Mouse (Mus musculus): ENCODE results near the gene Snapc3. TPM values are rescaled to one million over a fixed set of nuclear protein-coding genes. Genes with fewer than 3 reads are reported as not detected.
A peak's percentile ranks its signal among the peaks of the same experiment; 100 is the strongest.

The Snapc3 gene
- polyA plus RNA-seq, 1 experiment from 2014 or later, result 43.6 TPM

DNA sequence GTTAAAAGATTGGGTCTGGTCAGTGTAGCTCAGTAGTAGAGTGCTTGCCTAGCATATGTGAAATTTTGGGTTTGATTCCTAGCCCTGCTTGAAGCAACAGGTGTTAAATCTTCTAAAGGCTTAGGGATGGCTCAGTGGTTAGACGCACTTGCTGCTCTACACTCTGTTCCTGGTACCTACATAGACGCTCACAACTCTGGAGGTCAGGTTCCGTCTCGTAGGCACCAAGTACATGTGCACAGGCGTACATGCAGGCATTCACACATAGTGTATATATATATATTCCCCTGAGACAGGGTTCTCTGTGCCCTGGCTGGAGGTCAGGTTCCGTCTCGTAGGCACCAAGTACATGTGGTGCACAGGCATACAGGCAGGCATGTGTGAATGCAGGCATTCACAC lies 9.6 kb downstream of the Snapc3 start:
- Histone ChIP-seq H3K4me3 (no peak overlapping the region), H3K9me3 (no peaks in the 10 kb centered on the region), H3K27ac (no peak overlapping the region), H3K36me3 (peaks cover 80% of the 10 kb centered on the region), H3K27me3 (ENCODE audit: insufficient read depth, poor library complexity, severe bottlenecking) (no peaks in the 10 kb centered on the region), H3K4me1 (no peaks in the 10 kb centered on the region)
- no peak for DNase-seq (ENCODE audit: low spot score)
- 96% methylated on average over 7 of the region's 7 CpGs for WGBS

DNA sequence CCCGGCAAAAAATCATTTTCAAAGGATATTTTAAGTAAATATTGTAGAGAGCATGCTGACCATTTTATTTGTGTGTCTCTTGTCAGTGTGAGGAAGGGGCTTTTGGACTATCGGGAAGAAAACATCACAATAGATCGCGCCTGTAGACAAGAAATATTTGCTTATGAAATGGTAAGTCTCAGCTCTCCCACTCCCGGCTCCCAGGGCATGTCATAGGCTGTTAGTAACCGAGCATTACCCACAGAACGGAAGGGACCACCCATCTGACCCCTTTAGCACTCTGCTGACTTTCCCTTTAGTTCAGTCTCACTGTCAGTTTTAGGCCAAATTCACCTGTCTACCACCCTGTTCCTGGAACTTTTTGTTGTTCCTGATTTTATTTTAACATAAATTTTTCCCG lies 10.2 kb downstream of the Snapc3 start:
- no peaks in the 10 kb centered on the region for H3K4me1 ChIP-seq
- no peak overlapping the region for H3K27ac ChIP-seq
- DNase-seq (ENCODE audit: low spot score), result no peak
- H3K27me3 ChIP-seq (ENCODE audit: insufficient read depth, poor library complexity, severe bottlenecking), result no peaks in the 10 kb centered on the region
- H3K36me3 ChIP-seq, result peaks cover 79% of the 10 kb centered on the region
- 93% methylated on average over 8 of the region's 8 CpGs for WGBS
- no peaks in the 10 kb centered on the region for H3K9me3 ChIP-seq
- H3K4me3 ChIP-seq, result no peak overlapping the region

DNA sequence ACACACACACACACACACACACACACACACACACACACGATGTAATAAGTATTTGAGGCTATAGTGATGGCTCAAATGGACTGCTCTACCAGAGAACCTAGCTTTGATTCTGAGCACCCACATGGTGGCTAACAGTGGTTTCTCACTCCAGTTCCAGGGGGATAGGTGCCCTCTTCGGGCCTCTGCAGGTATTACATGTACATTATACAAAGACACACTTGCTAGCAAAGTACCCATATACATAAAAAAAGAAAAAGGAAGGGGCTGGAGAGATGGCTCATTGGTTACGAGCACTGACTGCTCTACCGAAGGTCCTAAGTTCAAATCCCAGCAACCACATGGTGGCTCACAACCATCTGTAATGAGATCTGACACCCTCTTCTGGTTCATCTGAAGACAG lies 11.3 kb downstream of the Snapc3 start:
- 86% methylated on average over 4 of the region's 4 CpGs for WGBS
- Histone ChIP-seq H3K27me3 (ENCODE audit: insufficient read depth, poor library complexity, severe bottlenecking) (no peaks in the 10 kb centered on the region), H3K4me3 (no peak overlapping the region), H3K27ac (no peak overlapping the region), H3K4me1 (no peaks in the 10 kb centered on the region), H3K36me3 (peaks cover 78% of the 10 kb centered on the region), H3K9me3 (no peaks in the 10 kb centered on the region)
- peak; percentile 27 for DNase-seq (ENCODE audit: low spot score)

DNA sequence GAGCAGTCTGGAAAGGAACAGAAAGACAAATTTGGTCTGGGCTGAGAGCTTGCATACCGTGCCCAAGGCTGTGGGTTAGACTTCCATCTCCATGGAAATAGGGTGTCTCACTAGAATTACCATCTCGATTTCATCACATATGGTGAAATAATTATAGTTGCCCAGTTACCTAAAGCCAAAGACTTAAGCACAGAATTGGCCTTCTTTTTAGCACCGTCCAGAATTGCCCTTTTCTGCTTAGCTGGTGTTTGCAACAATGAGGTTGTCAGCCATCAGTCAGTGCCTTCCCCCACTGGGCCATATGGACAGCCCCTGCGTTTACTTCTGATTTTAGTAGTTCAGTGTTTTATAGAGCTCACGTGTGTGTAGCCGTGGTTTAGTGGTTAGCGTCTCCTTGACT lies 14.4 kb downstream of the Snapc3 start:
- Histone ChIP-seq H3K4me1 (no peaks in the 10 kb centered on the region), H3K4me3 (no peak overlapping the region), H3K27ac (no peak overlapping the region), H3K9me3 (no peaks in the 10 kb centered on the region), H3K36me3 (peaks cover 88% of the 10 kb centered on the region), H3K27me3 (ENCODE audit: insufficient read depth, poor library complexity, severe bottlenecking) (no peaks in the 10 kb centered on the region)
- WGBS, result 94% methylated on average over 7 of the region's 7 CpGs
- peak; percentile 20 for DNase-seq (ENCODE audit: low spot score)

DNA sequence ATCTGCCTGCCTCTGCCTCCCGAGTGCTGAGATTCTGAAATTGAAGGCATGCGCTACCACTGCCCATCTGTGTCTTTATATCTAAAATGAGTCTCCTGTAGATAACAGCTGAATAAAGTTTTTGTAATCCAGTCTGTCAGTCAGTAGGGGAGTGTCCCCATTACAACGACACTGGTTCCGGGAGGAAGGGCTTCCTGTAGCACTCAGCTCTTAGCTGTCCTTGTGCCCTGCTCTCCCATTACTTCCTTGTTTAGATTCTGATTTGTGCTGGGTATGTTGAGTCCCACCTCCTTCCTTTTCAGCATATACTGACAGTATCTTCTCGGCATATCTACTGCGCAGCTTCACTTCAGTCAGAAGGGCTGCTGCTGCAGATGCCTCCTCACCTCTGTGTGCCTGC lies 15.4 kb downstream of the Snapc3 start:
- no peaks in the 10 kb centered on the region for H3K9me3 ChIP-seq
- DNase-seq (ENCODE audit: low spot score), result no peak
- H3K27ac ChIP-seq, result no peak overlapping the region
- H3K4me1 ChIP-seq, result no peaks in the 10 kb centered on the region
- H3K4me3 ChIP-seq, result no peak overlapping the region
- H3K36me3 ChIP-seq, result peaks cover 85% of the 10 kb centered on the region
- H3K27me3 ChIP-seq (ENCODE audit: insufficient read depth, poor library complexity, severe bottlenecking), result no peaks in the 10 kb centered on the region
- WGBS, result 89% methylated on average over 6 of the region's 6 CpGs

DNA sequence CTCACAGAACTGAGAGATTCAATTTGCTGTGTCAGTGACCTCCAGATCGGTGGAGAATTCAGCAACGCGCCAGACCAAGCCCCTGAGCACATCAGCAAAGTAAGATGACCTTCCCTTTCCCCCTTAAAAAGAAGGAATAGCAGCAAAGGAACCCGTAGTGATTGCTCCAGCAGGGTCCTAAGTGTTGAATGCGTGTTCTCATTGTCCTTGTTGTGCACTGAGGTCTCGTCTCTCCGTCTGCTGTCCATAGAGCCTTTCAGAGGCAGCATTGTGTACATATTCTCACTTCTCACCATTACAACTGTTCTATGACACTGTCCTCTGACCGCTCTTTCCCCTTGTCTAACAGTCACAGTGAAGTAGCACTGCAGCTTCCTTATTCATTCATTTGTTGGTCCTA lies 18.9 kb downstream of the Snapc3 start:
- Histone ChIP-seq H3K36me3 (peaks cover 90% of the 10 kb centered on the region), H3K27ac (no peak overlapping the region), H3K4me3 (no peak overlapping the region), H3K27me3 (ENCODE audit: insufficient read depth, poor library complexity, severe bottlenecking) (no peaks in the 10 kb centered on the region), H3K9me3 (no peaks in the 10 kb centered on the region), H3K4me1 (no peaks in the 10 kb centered on the region)
- DNase-seq (ENCODE audit: low spot score), result no peak
- WGBS, result 89% methylated on average over 8 of the region's 8 CpGs

DNA sequence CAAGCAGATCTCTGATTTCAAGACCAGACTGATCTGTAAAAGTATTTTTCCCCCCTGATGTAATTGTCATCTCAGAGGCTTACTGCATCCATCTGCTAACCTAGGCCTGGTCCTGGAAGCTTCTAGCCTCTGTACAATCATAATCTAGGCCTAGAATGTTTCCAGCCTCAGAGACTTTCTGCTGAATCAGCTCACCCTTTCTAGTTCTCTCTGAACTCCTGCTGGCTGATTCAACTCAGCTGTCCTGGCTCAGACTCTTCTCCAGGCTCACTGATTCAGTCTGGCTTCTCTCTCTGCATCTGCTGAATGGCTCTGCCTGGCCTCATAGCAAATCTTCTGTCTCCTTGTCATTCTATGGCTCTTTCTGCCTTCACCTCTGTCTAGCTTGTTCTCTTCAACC lies 20.6 kb downstream of the Snapc3 start:
- DNase-seq (ENCODE audit: low spot score), result no peak
- H3K4me3 ChIP-seq, result no peak overlapping the region
- no peaks in the 10 kb centered on the region for H3K4me1 ChIP-seq
- H3K27me3 ChIP-seq (ENCODE audit: insufficient read depth, poor library complexity, severe bottlenecking), result no peaks in the 10 kb centered on the region
- H3K27ac ChIP-seq, result no peak overlapping the region
- H3K36me3 ChIP-seq, result peaks cover 87% of the 10 kb centered on the region
- no peaks in the 10 kb centered on the region for H3K9me3 ChIP-seq

DNA sequence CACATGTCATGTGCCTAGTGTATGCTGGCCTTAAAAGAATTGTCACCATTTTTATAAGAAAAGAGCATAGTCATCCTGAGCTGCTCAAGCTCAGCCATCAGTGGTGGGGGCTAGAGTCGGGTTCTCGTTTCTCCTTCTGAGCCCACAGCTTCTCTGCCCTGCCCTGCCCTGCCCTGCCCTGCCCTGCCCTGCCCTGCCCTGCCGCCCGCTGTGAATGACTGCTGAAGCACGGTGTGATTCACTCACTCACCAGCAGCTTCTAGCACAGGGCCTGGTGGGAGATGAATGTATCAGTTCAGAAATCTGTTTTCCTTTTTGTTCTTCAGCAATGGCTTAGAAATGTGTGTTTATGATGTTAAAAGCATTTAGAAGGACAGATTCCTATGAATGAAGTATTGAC lies 21.5 kb downstream of the Snapc3 start:
- H3K9me3 ChIP-seq, result no peaks in the 10 kb centered on the region
- no peak overlapping the region for H3K27ac ChIP-seq
- 81% methylated on average over 5 of the region's 5 CpGs for WGBS
- H3K27me3 ChIP-seq (ENCODE audit: insufficient read depth, poor library complexity, severe bottlenecking), result no peaks in the 10 kb centered on the region
- no peak for DNase-seq (ENCODE audit: low spot score)
- no peaks in the 10 kb centered on the region for H3K4me1 ChIP-seq
- no peak overlapping the region for H3K4me3 ChIP-seq
- peaks cover 78% of the 10 kb centered on the region for H3K36me3 ChIP-seq

DNA sequence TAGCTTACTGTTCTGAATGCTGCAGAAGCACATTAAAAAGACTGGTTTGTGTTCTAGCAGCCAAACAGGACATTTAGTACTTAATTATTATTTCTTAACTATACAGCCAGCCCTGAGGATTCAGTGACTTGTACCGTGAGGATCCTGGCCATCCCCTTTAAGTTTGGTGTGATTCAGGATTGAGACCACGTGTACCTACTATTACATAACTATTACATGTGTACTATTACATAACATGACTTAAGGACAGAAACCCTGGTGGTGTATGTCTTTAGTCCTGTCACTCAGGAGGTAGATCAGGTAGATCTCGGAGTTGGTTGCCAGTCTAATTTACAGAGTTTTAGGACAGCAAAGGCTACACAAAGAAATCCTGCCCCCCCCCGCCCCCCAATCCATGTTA lies 23.5 kb downstream of the Snapc3 start:
- 91% methylated on average over 4 of the region's 4 CpGs for WGBS
- no peaks in the 10 kb centered on the region for H3K9me3 ChIP-seq
- DNase-seq (ENCODE audit: low spot score), result no peak
- H3K4me3 ChIP-seq, result no peak overlapping the region
- peaks cover 58% of the 10 kb centered on the region for H3K36me3 ChIP-seq
- no peaks in the 10 kb centered on the region for H3K4me1 ChIP-seq
- H3K27ac ChIP-seq, result no peak overlapping the region
- H3K27me3 ChIP-seq (ENCODE audit: insufficient read depth, poor library complexity, severe bottlenecking), result no peaks in the 10 kb centered on the region

DNA sequence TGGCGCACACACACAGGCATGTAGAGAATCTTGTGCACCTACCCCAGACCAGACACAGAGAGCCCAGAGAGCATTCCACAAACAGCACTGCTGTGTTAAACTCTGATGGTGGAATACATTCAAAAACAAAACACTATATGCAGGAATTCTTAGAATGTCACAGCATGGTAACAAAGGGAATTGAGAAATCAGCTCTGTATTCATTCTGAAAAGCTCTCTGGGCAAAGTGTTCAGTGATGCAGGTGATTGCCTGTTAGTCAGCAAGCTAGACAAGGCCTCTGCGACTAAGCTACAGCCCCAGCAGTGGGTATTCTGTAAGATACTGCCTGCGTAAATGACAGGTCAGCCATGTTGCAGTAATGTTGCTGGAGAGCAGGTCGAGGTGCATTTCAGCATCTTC lies 33.3 kb downstream of the Snapc3 start:
- H3K9me3 ChIP-seq, result no peaks in the 10 kb centered on the region
- H3K27ac ChIP-seq, result no peak overlapping the region
- H3K36me3 ChIP-seq, result peaks cover 66% of the 10 kb centered on the region
- no peaks in the 10 kb centered on the region for H3K27me3 ChIP-seq (ENCODE audit: insufficient read depth, poor library complexity, severe bottlenecking)
- no peaks in the 10 kb centered on the region for H3K4me1 ChIP-seq
- no peak overlapping the region for H3K4me3 ChIP-seq
- no peak for DNase-seq (ENCODE audit: low spot score)
- WGBS, result 94% methylated on average over 4 of the region's 4 CpGs

DNA sequence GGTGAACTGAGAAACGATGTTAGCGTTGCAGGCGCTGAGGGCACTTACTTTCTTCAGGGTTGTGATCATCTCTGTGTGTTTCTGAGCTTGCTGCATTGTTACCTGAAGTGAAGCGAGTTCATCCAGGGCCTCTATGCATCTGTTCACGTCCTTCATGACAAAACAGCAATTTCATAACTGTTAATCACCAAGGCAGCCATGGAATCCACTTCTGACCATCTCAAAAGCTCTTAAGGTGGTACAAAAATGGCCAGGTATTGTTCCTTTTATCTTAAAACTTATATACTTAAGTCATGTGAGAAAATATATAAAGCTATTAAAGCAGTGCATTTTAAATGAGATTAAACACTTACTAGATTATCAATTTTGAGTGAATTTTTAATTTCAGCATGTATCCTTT lies 42.6 kb downstream of the Snapc3 start:
- Histone ChIP-seq H3K36me3 (peaks cover 90% of the 10 kb centered on the region), H3K4me3 (no peak overlapping the region), H3K27me3 (ENCODE audit: insufficient read depth, poor library complexity, severe bottlenecking) (no peaks in the 10 kb centered on the region), H3K27ac (no peak overlapping the region), H3K9me3 (no peaks in the 10 kb centered on the region), H3K4me1 (no peaks in the 10 kb centered on the region)
- no peak for DNase-seq (ENCODE audit: low spot score)
- WGBS, result 94% methylated on average over 5 of the region's 5 CpGs

DNA sequence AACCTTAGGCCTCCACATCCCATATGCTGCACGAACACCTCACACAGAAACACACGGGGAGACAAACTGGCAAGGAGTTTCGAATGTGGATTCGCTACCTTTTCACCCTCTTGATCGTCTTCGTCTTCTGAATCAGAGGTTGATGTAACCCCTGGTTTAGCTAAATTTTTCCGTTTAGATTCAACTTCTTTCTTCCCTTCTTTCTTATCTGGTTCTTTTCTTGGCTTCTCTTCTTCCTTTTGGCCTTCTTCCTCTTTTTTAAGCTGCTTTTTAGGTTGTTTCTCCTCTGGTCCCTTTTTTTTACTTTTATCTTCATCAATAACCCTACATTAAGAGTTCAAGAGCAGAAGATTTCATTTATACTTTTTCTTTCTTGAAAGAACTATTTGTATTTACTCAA lies 47.3 kb downstream of the Snapc3 start:
- Histone ChIP-seq H3K4me3 (no peak overlapping the region), H3K27me3 (ENCODE audit: insufficient read depth, poor library complexity, severe bottlenecking) (no peaks in the 10 kb centered on the region), H3K27ac (no peak overlapping the region), H3K9me3 (no peaks in the 10 kb centered on the region), H3K4me1 (peaks cover 6% of the 10 kb centered on the region; the same call in 1 of the 2 replicates), H3K36me3 (peaks cover 87% of the 10 kb centered on the region)
- 91% methylated on average over 7 of the region's 7 CpGs for WGBS
- DNase-seq (ENCODE audit: low spot score), result no peak

DNA sequence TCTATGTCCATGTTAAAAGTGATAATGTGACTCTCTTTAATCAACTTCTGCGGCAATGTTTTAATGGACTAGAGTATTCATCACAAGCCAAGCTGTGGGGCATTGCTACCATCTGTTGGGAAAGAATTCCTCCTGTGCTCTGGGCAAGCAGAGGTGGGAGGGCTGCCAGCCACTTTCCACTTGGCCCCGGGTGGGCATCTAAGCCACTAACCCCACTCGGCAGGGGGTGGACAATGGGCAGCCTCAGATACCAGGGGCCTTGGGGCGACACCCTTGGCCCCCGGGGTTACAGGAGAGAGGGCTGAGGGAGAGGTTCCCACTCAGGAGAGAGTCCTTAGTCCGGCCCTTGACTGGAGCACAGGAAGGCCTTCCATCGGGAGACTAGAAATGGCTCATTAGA lies 50.1 kb downstream of the Snapc3 start:
- no peak overlapping the region for H3K27ac ChIP-seq

DNA sequence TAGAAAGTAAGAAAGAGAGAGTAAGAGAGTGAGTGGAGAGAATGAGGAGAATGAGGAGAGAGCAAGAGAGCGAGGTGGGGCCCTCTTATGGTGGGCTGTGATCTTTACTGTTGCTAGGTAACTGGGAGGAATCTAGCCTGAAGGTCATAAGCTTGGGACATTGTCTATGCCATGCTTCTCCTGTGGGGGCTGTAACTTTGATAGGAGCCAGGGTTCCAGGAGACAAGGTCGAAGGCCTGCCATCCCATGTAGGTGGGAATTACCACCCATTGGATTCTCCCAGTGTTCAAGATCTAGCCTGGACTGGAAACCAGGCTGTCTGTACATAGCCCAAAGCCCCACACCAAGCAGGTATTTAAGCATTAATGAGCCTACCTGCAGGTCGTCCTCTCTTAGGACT lies 50.7 kb downstream of the Snapc3 start:
- 70% methylated on average over 3 of the region's 3 CpGs for WGBS
- Histone ChIP-seq H3K27ac (no peak overlapping the region; the same call in 1 of the 2 replicates), H3K36me3 (peaks cover 90% of the 10 kb centered on the region)

More for the DNA sequence above, 50.1 kb downstream of the Snapc3 start:
- 91% methylated on average over 7 of the region's 7 CpGs for whole genome bisulfite sequencing
- Histone ChIP-seq H3K4me3 (no peak overlapping the region), H3K36me3 (peaks cover 92% of the 10 kb centered on the region), H3K9me3 (no peaks in the 10 kb centered on the region), H3K4me1 (peaks cover 11% of the 10 kb centered on the region; the same call in 1 of the 2 replicates), H3K27me3 (ENCODE audit: insufficient read depth, poor library complexity, severe bottlenecking) (no peaks in the 10 kb centered on the region)
- no peak for DNase-seq (ENCODE audit: low spot score)

More for the DNA sequence above, 50.7 kb downstream of the Snapc3 start:
- H3K9me3 ChIP-seq, result no peaks in the 10 kb centered on the region
- no peaks in the 10 kb centered on the region for H3K27me3 ChIP-seq (ENCODE audit: insufficient read depth, poor library complexity, severe bottlenecking)
- no peak overlapping the region for H3K4me3 ChIP-seq
- peaks cover 11% of the 10 kb centered on the region; the same call in 1 of the 2 replicates for H3K4me1 ChIP-seq
- no peak for DNase-seq (ENCODE audit: low spot score)
